Mouse (Mus musculus) bone marrow, adult 2 months (tissue): Measurements from ENCODE around the gene Erich4.

Experiments
- CTCF ChIP-seq: fragments of 200-500 bp; IDR thresholded peaks from 2 replicates; pipeline ENCODE4 v1.5.1; 2011; ENCODE audit warnings: low read length, control low read depth; ENCODE audit not compliant: control insufficient read depth, insufficient read depth
- POLR2A ChIP-seq: fragments of 200-500 bp; IDR thresholded peaks from 2 replicates; pipeline ENCODE4 v1.6.1; 2011; ENCODE audit warnings: low read depth, mild to moderate bottlenecking, control low read depth, low read length, borderline replicate concordance; ENCODE audit not compliant: control insufficient read depth

DNA sequence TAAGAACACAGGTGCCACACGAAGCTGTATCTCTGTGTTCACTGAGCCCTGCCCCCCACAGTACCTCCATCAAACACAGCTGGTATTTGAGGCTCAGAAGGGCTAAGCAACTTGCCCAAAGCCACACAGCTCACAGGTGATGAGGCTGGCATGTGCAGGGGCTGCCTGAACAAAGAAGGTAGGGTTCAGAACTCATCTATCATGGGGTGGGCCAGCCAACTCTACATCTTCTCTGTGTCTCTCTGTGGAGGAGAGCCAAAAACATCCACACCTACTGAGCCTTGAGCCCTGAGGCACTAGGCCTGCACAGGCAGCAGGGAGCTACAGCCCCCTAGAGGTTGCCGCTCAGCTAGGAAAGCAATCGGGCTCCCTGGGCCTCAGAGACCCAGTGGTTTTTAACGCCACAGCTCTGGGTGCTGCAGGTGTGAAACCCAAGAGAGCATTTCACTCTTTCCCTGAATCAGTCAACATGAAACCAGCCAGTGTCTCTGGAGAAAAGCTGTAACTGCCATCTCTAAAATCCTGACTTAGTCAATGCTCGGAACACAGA lies 32.0 kb upstream of the Erich4 start:
- TF ChIP-seq POLR2A (no peak), CTCF (peak; percentile 74)
